Mouse (Mus musculus): ENCODE results near the gene P2ry4. TPM values are rescaled to one million over a fixed set of nuclear protein-coding genes. Genes with fewer than 3 reads are reported as not detected.

P2ry4 gene
- polyA plus RNA-seq, 2 experiments = 0.18 to 0.32 TPM

DNA sequence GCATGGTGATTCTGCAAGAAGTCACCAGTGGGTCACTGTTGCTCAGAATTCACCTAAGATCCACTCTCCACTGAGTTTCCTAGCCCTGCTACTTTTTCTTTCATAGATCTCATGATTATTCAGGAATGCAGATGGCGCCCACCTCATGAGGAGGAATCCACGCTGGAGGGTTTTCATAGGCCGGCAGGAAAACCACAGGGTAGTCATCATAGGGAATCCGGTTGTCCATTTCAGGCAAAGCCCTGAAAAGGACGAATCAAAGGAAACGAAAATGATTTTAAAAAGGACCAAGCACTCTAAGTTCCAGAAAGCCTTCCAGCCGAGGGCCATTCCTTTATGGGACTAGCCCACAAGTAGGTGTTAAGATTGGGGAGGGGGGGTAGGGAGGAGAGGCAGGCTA is 30.5 kb upstream of the P2ry4 start:
- peaks cover 6% of the 10 kb centered on the region; the same call in 1 of the 2 replicates for H3K36me3 ChIP-seq (replicated peaks; ENCODE audit: control insufficient read depth, insufficient read depth, low read depth)
- H3K27me3 ChIP-seq (ENCODE audit: control insufficient read depth, insufficient read depth, low read length) = no peaks in the 10 kb centered on the region
- H3K4me2 ChIP-seq (ENCODE audit: low read depth) = peak overlapping the region; percentile 77
- WGBS (ENCODE audit: insufficient replicate concordance) = 28% methylated on average over 7 of the region's 7 CpGs
- DNase-seq (ENCODE audit: low read depth in 3 of 3, low spot score in 3 of 3) = no peak
- no peaks in the 10 kb centered on the region for H3K9me3 ChIP-seq (ENCODE audit: control insufficient read depth, low read length)
- TF ChIP-seq CTCF (IDR thresholded peaks at IDR 0.05; ENCODE audit: low read depth) (no peak), EP300 (IDR thresholded peaks at IDR 0.05; ENCODE audit: low read depth) (no peak)
- no peak for ATAC-seq (ENCODE audit: insufficient read depth)
- H3K4me3 ChIP-seq (ENCODE audit: insufficient read depth in 1 of 2, low read depth in 2 of 2, low read length in 2 of 2) = peak overlapping the region; percentile 90 to 94
- H3K27ac ChIP-seq = peak overlapping the region; percentile 41
- peaks cover 0 to 9% of the 10 kb centered on the region in 2 experiments for H3K4me1 ChIP-seq (replicated peaks; ENCODE audit: control insufficient read depth in 2 of 2, insufficient read depth in 2 of 2, low read length in 1 of 2)
- peak overlapping the region; percentile 72 for H3K9ac ChIP-seq (replicated peaks)

DNA sequence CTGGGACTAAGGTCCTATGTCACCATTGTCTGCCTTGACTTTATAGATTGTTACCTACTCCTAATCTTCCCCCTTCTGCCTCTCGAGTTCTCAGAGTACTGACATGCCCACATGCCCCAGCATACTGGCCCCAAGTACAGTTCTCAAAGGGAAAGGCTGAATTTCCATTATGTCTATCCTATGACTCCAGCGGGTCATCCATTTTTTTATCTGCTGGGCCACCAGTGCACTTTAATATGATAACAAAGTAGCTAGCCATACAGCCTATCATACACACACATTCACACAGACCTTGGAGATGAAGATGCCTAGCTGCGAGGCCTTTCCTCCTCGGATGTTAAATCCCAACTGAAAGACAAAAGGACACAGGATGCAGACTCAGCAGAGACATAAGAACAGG is 29.6 kb upstream of the P2ry4 start:
- Histone ChIP-seq H3K36me3 (replicated peaks; ENCODE audit: control insufficient read depth, insufficient read depth, low read depth) (peaks cover 6% of the 10 kb centered on the region; the same call in 1 of the 2 replicates), H3K9me3 (ENCODE audit: control insufficient read depth, low read length) (no peaks in the 10 kb centered on the region), H3K4me1 (replicated peaks; ENCODE audit: control insufficient read depth in 2 of 2, insufficient read depth in 2 of 2, low read length in 1 of 2) (peaks cover 0 to 9% of the 10 kb centered on the region in 2 experiments), H3K4me3 (ENCODE audit: insufficient read depth in 1 of 2, low read depth in 2 of 2, low read length in 2 of 2) (peak overlapping the region; percentile 48 to 90), H3K4me2 (ENCODE audit: low read depth) (peak overlapping the region; percentile 77), H3K27ac (peak overlapping the region; percentile 35), H3K9ac (replicated peaks) (peak overlapping the region; percentile 45), H3K27me3 (ENCODE audit: control insufficient read depth, insufficient read depth, low read length) (no peaks in the 10 kb centered on the region)
- DNase-seq (ENCODE audit: low read depth in 3 of 3, low spot score in 3 of 3) (peak in 2 of 3 experiments; percentile 28 to 36), ATAC-seq (ENCODE audit: insufficient read depth) (peak; percentile 36)
- TF ChIP-seq CTCF (IDR thresholded peaks at IDR 0.05; ENCODE audit: low read depth) (no peak), EP300 (IDR thresholded peaks at IDR 0.05; ENCODE audit: low read depth) (peak; percentile 55; the same call in 1 of the 2 replicates)
- WGBS (ENCODE audit: insufficient replicate concordance) = 32% methylated on average over 4 of the region's 4 CpGs

DNA sequence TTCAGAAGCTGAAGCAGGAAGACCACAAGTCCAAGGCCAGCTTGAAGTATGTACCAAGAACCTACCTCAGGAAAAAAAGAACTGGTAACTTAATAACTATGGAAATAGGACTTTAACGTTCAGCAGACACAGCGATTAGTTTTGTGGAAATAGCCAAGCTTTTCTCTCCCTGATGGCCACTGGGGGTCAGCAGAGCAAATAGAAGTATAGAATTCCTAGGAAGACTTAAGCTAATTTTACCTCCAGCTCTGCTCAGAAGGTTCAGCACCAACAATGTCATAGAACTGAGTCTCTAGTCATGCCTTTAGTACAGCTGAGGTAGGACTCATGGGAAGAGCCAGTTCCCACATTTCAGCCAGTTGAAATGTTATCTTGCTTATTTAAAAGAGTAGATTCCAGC is 26.7 kb upstream of the P2ry4 start:
- TF ChIP-seq CTCF (IDR thresholded peaks at IDR 0.05; ENCODE audit: low read depth) (no peak), EP300 (IDR thresholded peaks at IDR 0.05; ENCODE audit: low read depth) (no peak)
- Histone ChIP-seq H3K9ac (replicated peaks) (no peak overlapping the region), H3K4me2 (ENCODE audit: low read depth) (no peak overlapping the region), H3K4me1 (replicated peaks; ENCODE audit: control insufficient read depth in 2 of 2, insufficient read depth in 2 of 2, low read length in 1 of 2) (peaks cover 0 to 9% of the 10 kb centered on the region in 2 experiments), H3K27me3 (ENCODE audit: control insufficient read depth, insufficient read depth, low read length) (no peaks in the 10 kb centered on the region), H3K4me3 (ENCODE audit: insufficient read depth in 1 of 2, low read depth in 2 of 2, low read length in 2 of 2) (no peak overlapping the region), H3K27ac (no peak overlapping the region), H3K9me3 (ENCODE audit: control insufficient read depth, low read length) (no peaks in the 10 kb centered on the region), H3K36me3 (replicated peaks; ENCODE audit: control insufficient read depth, insufficient read depth, low read depth) (peaks cover 6% of the 10 kb centered on the region; the same call in 1 of the 2 replicates)
- WGBS (ENCODE audit: insufficient replicate concordance) = 69% methylated on average over 2 of the region's 2 CpGs
- no peak for ATAC-seq (ENCODE audit: insufficient read depth)
- DNase-seq (ENCODE audit: low read depth in 3 of 3, low spot score in 3 of 3) = no peak

DNA sequence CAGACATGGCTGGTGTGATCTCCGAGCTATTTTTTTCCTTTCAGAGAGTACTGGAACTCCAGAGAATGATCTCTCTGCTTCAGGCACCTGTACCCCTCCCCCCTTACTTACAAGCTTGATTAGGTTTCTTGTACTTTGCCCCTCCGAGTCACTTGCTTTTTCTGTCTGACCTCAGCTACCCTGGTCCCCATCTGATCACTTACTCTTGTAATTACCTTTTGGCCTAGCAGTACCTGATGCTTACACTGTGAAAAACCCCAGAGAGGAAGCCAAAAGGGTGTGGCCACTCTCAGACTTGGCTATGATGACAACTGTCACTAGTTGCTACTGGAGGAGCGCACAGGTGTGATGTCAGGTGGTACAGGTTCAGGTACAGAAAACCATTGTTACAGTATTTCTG is 23.8 kb upstream of the P2ry4 start:
- no peaks in the 10 kb centered on the region for H3K27me3 ChIP-seq (ENCODE audit: control insufficient read depth, insufficient read depth, low read length)
- WGBS (ENCODE audit: insufficient replicate concordance) = 61% methylated on average over 3 of the region's 3 CpGs
- TF ChIP-seq EP300 (IDR thresholded peaks at IDR 0.05; ENCODE audit: low read depth) (no peak), CTCF (IDR thresholded peaks at IDR 0.05; ENCODE audit: low read depth) (no peak)
- no peak overlapping the region for H3K27ac ChIP-seq
- no peaks in the 10 kb centered on the region for H3K9me3 ChIP-seq (ENCODE audit: control insufficient read depth, low read length)
- H3K9ac ChIP-seq (replicated peaks) = no peak overlapping the region
- DNase-seq (ENCODE audit: low read depth in 3 of 3, low spot score in 3 of 3) = no peak
- ATAC-seq (ENCODE audit: insufficient read depth) = no peak
- peaks cover 6% of the 10 kb centered on the region; the same call in 1 of the 2 replicates for H3K36me3 ChIP-seq (replicated peaks; ENCODE audit: control insufficient read depth, insufficient read depth, low read depth)
- H3K4me2 ChIP-seq (ENCODE audit: low read depth) = no peak overlapping the region
- H3K4me1 ChIP-seq (replicated peaks; ENCODE audit: control insufficient read depth in 2 of 2, insufficient read depth in 2 of 2, low read length in 1 of 2) = no peaks in the 10 kb centered on the region
- H3K4me3 ChIP-seq (ENCODE audit: insufficient read depth in 1 of 2, low read depth in 2 of 2, low read length in 2 of 2) = no peak overlapping the region

DNA sequence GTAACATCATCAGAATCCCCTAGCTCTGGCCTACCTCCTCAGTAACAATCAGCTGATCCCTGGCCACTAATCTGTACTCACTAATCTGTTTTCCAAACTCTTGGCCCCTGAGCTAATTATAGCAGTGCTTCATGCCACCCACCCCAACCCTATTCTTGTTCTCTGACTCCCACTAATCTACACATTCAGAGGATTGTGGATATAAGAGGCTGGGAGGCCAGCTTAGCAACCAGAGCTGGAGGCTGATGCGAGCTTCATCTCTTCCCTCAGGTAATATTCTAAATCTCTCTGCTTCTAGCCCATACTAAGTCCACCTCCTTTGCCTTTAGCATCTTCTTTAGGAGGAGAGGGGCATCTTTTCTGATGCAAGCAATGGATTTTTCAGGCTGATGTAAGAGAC is 10.6 kb upstream of the P2ry4 start, which contains the start of gene Arr3:
TSS of gene Arr3 (plus strand) at position 184 of the 400 bp plus-strand sequence.
- no peak for TF ChIP-seq EP300 (IDR thresholded peaks at IDR 0.05; ENCODE audit: low read depth)
- no peak for TF ChIP-seq CTCF (IDR thresholded peaks at IDR 0.05; ENCODE audit: low read depth)
- Histone ChIP-seq H3K27me3 (ENCODE audit: control insufficient read depth, insufficient read depth, low read length) (no peaks in the 10 kb centered on the region), H3K36me3 (replicated peaks; ENCODE audit: control insufficient read depth, insufficient read depth, low read depth) (no peaks in the 10 kb centered on the region), H3K27ac (no peak within 1 kb of the TSS), H3K9ac (replicated peaks) (no peak within 1 kb of the TSS), H3K4me1 (replicated peaks; ENCODE audit: control insufficient read depth in 2 of 2, insufficient read depth in 2 of 2, low read length in 1 of 2) (no peaks in the 10 kb centered on the region), H3K9me3 (ENCODE audit: control insufficient read depth, low read length) (no peaks in the 10 kb centered on the region), H3K4me2 (ENCODE audit: low read depth) (no peak within 1 kb of the TSS), H3K4me3 (ENCODE audit: insufficient read depth in 1 of 2, low read depth in 2 of 2, low read length in 2 of 2) (no peak within 1 kb of the TSS)
- DNase-seq (ENCODE audit: low read depth in 3 of 3, low spot score in 3 of 3) (no peak), ATAC-seq (ENCODE audit: insufficient read depth) (no peak)
- 70% methylated on average over 1 of the region's 1 CpGs for WGBS (ENCODE audit: insufficient replicate concordance)
